Mouse (Mus musculus): ENCODE results near the gene Fads6. TPM values are rescaled to one million over a fixed set of nuclear protein-coding genes. Genes with fewer than 3 reads are reported as not detected.
A peak's percentile ranks its signal among the peaks of the same experiment; 100 is the strongest.

The Fads6 gene
- total RNA-seq, 1 experiment = 2.1 TPM

DNA sequence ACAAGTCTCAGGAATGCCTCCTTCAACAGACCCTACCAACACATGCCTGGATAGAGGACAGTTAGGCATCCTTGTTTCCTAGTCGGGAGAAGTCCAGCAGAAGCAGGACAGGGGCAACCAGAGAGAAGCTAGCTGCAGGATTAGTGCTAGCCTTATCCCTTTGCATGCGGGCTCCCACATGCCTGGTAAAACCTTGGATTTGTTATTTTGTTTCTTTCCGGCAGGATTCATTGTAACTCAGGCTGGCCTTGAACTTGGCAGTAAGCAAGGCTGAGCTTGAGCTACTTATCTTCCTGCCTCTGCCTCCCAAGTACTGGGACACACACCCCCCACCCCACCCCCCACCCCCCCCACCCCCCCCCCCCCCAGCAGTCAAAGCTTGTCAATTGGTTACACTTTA is 46.2 kb downstream of the Fads6 start:
- in situ Hi-C loops (cut with MboI; ENCODE audit: low sequenced_read_pairs in 2 of 2, unreplicated experiment in 2 of 2) = no loop called here
- Histone ChIP-seq H3K4me1 (ENCODE audit: control insufficient read depth in 2 of 2, insufficient read depth in 2 of 2, low read length in 2 of 2, poor library complexity in 1 of 2) (peaks cover 7 to 27% of the 10 kb centered on the region in 2 experiments; a peak in 3 of 4 replicates), H3K9me3 (ENCODE audit: control insufficient read depth, insufficient read depth, low read depth, low read length) (no peaks in the 10 kb centered on the region), H3K9ac (ENCODE audit: insufficient read depth, low read depth, low read length, poor library complexity, severe bottlenecking) (no peak overlapping the region), H3K36me3 (ENCODE audit: control insufficient read depth, insufficient read depth, low read length, poor library complexity, severe bottlenecking) (no peaks in the 10 kb centered on the region), H3K4me3 (ENCODE audit: insufficient read depth in 1 of 2, low read depth in 1 of 2, low read length in 2 of 2, poor library complexity in 1 of 2, severe bottlenecking in 1 of 2) (no peak overlapping the region), H3K27ac (ENCODE audit: insufficient read depth, low read depth, low read length, poor library complexity, severe bottlenecking) (no peak overlapping the region)
- DNase-seq (ENCODE audit: low read depth, low spot score) = no peak
- TF ChIP-seq MAFK (IDR thresholded peaks at IDR 0.05; ENCODE audit: insufficient read depth, low read depth, low read length) (no peak), CHD2 (IDR thresholded peaks at IDR 0.05; ENCODE audit: low read depth, low read length) (no peak), HCFC1 (IDR thresholded peaks at IDR 0.05; ENCODE audit: borderline replicate concordance, insufficient read depth, low read length) (no peak), ZNF384 (IDR thresholded peaks at IDR 0.05; ENCODE audit: low read depth, low read length) (no peak), ZC3H11A (IDR thresholded peaks at IDR 0.05; ENCODE audit: borderline replicate concordance, low read depth, low read length) (no peak)

DNA sequence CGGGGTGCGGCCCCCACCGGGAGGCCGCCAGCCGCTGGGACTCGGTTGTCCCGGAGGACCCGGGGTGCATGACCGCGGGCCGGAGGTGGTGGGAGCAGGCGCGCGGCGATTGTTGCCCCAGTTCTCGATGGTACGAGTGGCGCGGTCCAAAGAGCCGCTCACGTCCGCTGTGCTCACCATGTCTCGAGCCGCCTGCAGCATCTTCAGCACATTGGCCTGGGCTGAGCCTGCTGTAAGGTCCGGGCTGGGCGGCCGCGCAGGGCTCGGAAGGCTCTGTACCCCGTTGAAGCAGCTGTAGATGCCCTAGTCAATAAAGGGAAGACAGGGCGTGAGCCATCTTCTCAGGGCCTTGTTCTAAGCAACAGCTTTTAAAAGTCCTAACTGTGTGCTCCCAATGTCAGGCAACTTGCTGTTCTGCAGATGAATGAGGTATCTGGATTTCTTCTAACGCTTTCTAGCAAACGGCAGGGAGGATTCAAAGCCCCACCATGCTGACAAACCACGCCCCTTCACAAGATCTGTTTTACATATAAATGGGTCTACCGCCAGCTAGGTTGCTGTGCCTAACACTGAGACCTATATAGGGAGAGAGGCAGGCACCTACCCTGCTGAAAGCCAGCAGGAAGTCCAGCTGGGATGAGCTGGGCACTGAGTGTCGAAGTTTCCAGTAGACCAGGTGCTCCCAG is 46.9 kb downstream of the Fads6 start:
- DNase-seq (ENCODE audit: low read depth, low spot score) = peak; percentile 77
- Histone ChIP-seq H3K4me1 (ENCODE audit: control insufficient read depth in 2 of 2, insufficient read depth in 2 of 2, low read length in 2 of 2, poor library complexity in 1 of 2) (peaks cover 7 to 33% of the 10 kb centered on the region in 2 experiments; a peak in 3 of 4 replicates), H3K4me3 (ENCODE audit: insufficient read depth in 1 of 2, low read depth in 1 of 2, low read length in 2 of 2, poor library complexity in 1 of 2, severe bottlenecking in 1 of 2) (peak overlapping the region; percentile 56 to 60), H3K9ac (ENCODE audit: insufficient read depth, low read depth, low read length, poor library complexity, severe bottlenecking) (peak overlapping the region; percentile 65), H3K27ac (ENCODE audit: insufficient read depth, low read depth, low read length, poor library complexity, severe bottlenecking) (no peak overlapping the region), H3K36me3 (ENCODE audit: control insufficient read depth, insufficient read depth, low read length, poor library complexity, severe bottlenecking) (no peaks in the 10 kb centered on the region), H3K9me3 (ENCODE audit: control insufficient read depth, insufficient read depth, low read depth, low read length) (no peaks in the 10 kb centered on the region)
- TF ChIP-seq MAFK (IDR thresholded peaks at IDR 0.05; ENCODE audit: insufficient read depth, low read depth, low read length) (no peak), ZNF384 (IDR thresholded peaks at IDR 0.05; ENCODE audit: low read depth, low read length) (no peak), CHD2 (IDR thresholded peaks at IDR 0.05; ENCODE audit: low read depth, low read length) (no peak), ZC3H11A (IDR thresholded peaks at IDR 0.05; ENCODE audit: borderline replicate concordance, low read depth, low read length) (no peak), HCFC1 (IDR thresholded peaks at IDR 0.05; ENCODE audit: borderline replicate concordance, insufficient read depth, low read length) (no peak)
- in situ Hi-C loops (cut with MboI; ENCODE audit: low sequenced_read_pairs in 2 of 2, unreplicated experiment in 2 of 2) = no loop called here

DNA sequence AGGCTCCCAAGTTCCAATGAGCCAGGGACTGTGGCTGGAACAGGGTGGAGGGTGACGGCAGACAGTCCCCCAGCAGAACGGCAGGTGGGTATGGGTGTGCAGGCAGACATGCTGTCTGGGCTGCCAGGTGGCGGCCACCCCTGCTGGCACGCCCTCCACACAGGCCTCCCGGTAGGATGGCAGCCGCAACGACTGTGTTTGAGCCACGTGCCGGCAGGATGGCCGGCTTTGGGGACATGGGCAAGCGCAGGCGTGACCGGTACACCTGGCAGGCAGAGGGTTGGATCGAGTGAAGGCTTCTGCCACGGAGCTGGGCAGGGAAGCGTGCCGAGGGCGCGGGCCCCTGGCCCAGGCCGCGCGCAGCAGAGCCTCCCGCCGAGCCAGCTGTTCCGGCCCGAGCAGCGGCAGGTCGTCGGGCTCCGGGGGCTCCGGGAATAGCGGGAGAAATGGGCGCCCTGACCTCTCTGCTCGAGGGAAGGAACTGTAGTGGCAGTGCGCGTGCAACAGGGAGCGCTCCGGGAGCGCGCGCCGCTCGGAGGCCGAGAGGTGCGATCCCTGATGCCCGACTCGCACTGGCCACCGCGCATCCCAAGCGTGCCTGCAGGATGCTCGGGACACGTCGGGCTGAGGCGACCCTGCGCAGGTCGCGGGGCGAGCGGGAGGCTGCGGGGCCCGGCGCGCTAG is 47.6 kb downstream of the Fads6 start:
- peak overlapping the region; percentile 56 to 60 for H3K4me3 ChIP-seq (ENCODE audit: insufficient read depth in 1 of 2, low read depth in 1 of 2, low read length in 2 of 2, poor library complexity in 1 of 2, severe bottlenecking in 1 of 2)
- no peak for DNase-seq (ENCODE audit: low read depth, low spot score)
- no peaks in the 10 kb centered on the region for H3K36me3 ChIP-seq (ENCODE audit: control insufficient read depth, insufficient read depth, low read length, poor library complexity, severe bottlenecking)
- in situ Hi-C loops (cut with MboI; ENCODE audit: low sequenced_read_pairs in 2 of 2, unreplicated experiment in 2 of 2) = no loop called here
- peaks cover 10 to 39% of the 10 kb centered on the region in 2 experiments; a peak in 3 of 4 replicates for H3K4me1 ChIP-seq (ENCODE audit: control insufficient read depth in 2 of 2, insufficient read depth in 2 of 2, low read length in 2 of 2, poor library complexity in 1 of 2)
- H3K9ac ChIP-seq (ENCODE audit: insufficient read depth, low read depth, low read length, poor library complexity, severe bottlenecking) = peak overlapping the region; percentile 65
- no peak overlapping the region for H3K27ac ChIP-seq (ENCODE audit: insufficient read depth, low read depth, low read length, poor library complexity, severe bottlenecking)
- TF ChIP-seq ZNF384 (IDR thresholded peaks at IDR 0.05; ENCODE audit: low read depth, low read length) (no peak), CHD2 (IDR thresholded peaks at IDR 0.05; ENCODE audit: low read depth, low read length) (no peak), ZC3H11A (IDR thresholded peaks at IDR 0.05; ENCODE audit: borderline replicate concordance, low read depth, low read length) (no peak)
- H3K9me3 ChIP-seq (ENCODE audit: control insufficient read depth, insufficient read depth, low read depth, low read length) = no peaks in the 10 kb centered on the region

DNA sequence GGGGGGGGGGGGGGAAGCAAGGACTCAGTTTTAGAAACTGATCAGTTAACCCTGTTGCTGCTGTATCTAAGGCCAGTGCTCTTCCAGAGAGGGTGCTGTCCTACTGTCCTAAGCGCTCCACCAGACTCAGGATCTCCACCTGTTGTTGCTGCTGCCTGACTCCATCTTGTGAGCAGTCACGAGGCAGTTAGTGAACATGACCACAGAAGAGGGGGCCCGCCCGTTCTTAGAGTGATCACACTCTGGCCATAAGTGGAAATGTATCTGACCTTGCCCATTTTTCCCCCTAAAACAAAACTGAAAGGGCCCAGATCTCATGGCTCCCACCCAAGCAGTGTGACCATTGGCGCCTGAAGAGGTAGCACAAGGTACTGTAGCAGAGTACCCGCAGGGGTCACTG is 49.5 kb downstream of the Fads6 start:
- H3K36me3 ChIP-seq (ENCODE audit: control insufficient read depth, insufficient read depth, low read length, poor library complexity, severe bottlenecking) = peaks cover 6% of the 10 kb centered on the region; the same call in 1 of the 2 replicates
- H3K27ac ChIP-seq (ENCODE audit: insufficient read depth, low read depth, low read length, poor library complexity, severe bottlenecking) = no peak overlapping the region
- H3K4me3 ChIP-seq (ENCODE audit: insufficient read depth in 1 of 2, low read depth in 1 of 2, low read length in 2 of 2, poor library complexity in 1 of 2, severe bottlenecking in 1 of 2) = no peak overlapping the region
- no peak for DNase-seq (ENCODE audit: low read depth, low spot score)
- H3K9ac ChIP-seq (ENCODE audit: insufficient read depth, low read depth, low read length, poor library complexity, severe bottlenecking) = no peak overlapping the region
- H3K4me1 ChIP-seq (ENCODE audit: control insufficient read depth in 2 of 2, insufficient read depth in 2 of 2, low read length in 2 of 2, poor library complexity in 1 of 2) = peaks cover 10 to 41% of the 10 kb centered on the region in 2 experiments; a peak in 3 of 4 replicates
- no peak for TF ChIP-seq HCFC1 (IDR thresholded peaks at IDR 0.05; ENCODE audit: borderline replicate concordance, insufficient read depth, low read length)
- TF ChIP-seq ZC3H11A (IDR thresholded peaks at IDR 0.05; ENCODE audit: borderline replicate concordance, low read depth, low read length) = no peak
- TF ChIP-seq CHD2 (IDR thresholded peaks at IDR 0.05; ENCODE audit: low read depth, low read length) = no peak
- TF ChIP-seq ZNF384 (IDR thresholded peaks at IDR 0.05; ENCODE audit: low read depth, low read length) = no peak
- no peak for TF ChIP-seq MAFK (IDR thresholded peaks at IDR 0.05; ENCODE audit: insufficient read depth, low read depth, low read length)
- in situ Hi-C loops (cut with MboI; ENCODE audit: low sequenced_read_pairs in 2 of 2, unreplicated experiment in 2 of 2) = no loop called here
- H3K9me3 ChIP-seq (ENCODE audit: control insufficient read depth, insufficient read depth, low read depth, low read length) = no peaks in the 10 kb centered on the region
